Mouse (Mus musculus) liver, postnatal 0 days (tissue): ENCODE measurements around the gene Fpr-rs7.

Experiments used
- CTCF ChIP-seq: sonication (generic); IDR thresholded peaks from 2 replicates; pipeline ENCODE4 v1.5.1; 2016; ENCODE audit warnings: antibody characterized with exemption, low read depth
- EP300 ChIP-seq: IDR thresholded peaks from 2 replicates; pipeline ENCODE4 v1.6.1; 2016; ENCODE audit warnings: antibody characterized with exemption, low read depth, mild to moderate bottlenecking

DNA sequence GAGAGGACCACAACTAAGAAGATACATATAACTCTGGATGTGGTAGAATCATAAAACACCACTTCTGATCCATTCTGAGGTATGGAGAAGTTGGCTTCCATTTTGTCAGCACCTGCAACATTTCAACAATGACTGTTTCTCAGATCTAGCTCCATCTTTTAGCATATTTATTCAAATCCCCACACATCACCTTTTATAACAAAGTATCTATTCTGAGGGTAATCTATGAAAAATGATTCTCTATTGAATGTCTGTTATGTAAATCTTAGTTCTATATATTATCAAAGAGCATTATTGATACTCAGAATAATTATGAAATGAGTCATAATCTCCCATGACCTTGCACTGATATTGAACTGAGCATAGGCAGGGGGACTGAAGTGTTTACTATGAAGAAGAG lies at the start of gene Fpr-rs7:
- TF ChIP-seq CTCF (no peak), EP300 (no peak)
